Mouse (Mus musculus) lung, postnatal 0 days (tissue): ENCODE data around the gene Mctp2. TPM values are rescaled to one million over a fixed set of nuclear protein-coding genes. Genes with fewer than 3 reads are reported as not detected.

Source experiments
- ATAC-seq: fragments of 200-750 bp; cut with Nextera tagmentation; 2 replicates; pipeline ENCODE4 v1.8.0; 2017; ENCODE audit warnings: moderate library complexity
- DNase-seq: peaks from one replicate; pipeline ENCODE4 v3.0.0-alpha.2; 2016; ENCODE audit warnings: low spot score
- H3K27ac ChIP-seq: fragments of 300-500 bp; sonication (generic); 2 replicates; pipeline ENCODE4 v1.5.1; 2014; ENCODE audit warnings: antibody characterized with exemption, mild to moderate bottlenecking, low read length, mixed read lengths
- H3K27me3 ChIP-seq: fragments of 300-500 bp; sonication (generic); replicated peaks from 2 replicates; pipeline ENCODE4 v1.6.1; 2014; ENCODE audit warnings: low read length, mixed read lengths; ENCODE audit not compliant: insufficient read depth
- H3K36me3 ChIP-seq: fragments of 300-500 bp; sonication (generic); 2 replicates; pipeline ENCODE4 v1.6.1; 2014; ENCODE audit warnings: low read length, mixed read lengths; ENCODE audit not compliant: insufficient read depth
- H3K4me1 ChIP-seq: fragments of 300-500 bp; sonication (generic); 2 replicates; pipeline ENCODE4 v1.6.1; 2014; ENCODE audit warnings: antibody characterized with exemption, low read depth, low read length, mixed read lengths; ENCODE audit not compliant: insufficient read depth
- H3K4me2 ChIP-seq: fragments of 300-500 bp; sonication (generic); replicated peaks from 2 replicates; pipeline ENCODE4 v1.6.1; 2014; ENCODE audit warnings: low read depth, mild to moderate bottlenecking, low read length, moderate library complexity, mixed read lengths
- H3K4me3 ChIP-seq: fragments of 300-500 bp; sonication (generic); 2 replicates; pipeline ENCODE4 v1.5.1; 2014; ENCODE audit warnings: low read depth, low read length
- H3K9ac ChIP-seq: fragments of 300-500 bp; sonication (generic); replicated peaks from 2 replicates; pipeline ENCODE4 v1.6.1; 2014; ENCODE audit warnings: low read depth, mild to moderate bottlenecking
- H3K9me3 ChIP-seq: fragments of 300-500 bp; sonication (generic); 2 replicates; pipeline ENCODE4 v1.6.1; 2016; ENCODE audit warnings: low read length, mixed read lengths
- CTCF ChIP-seq: IDR thresholded peaks from 2 replicates; pipeline ENCODE4 v1.5.1; 2016; ENCODE audit warnings: antibody characterized with exemption, mild to moderate bottlenecking
- EP300 ChIP-seq: IDR thresholded peaks from 2 replicates; pipeline ENCODE4 v1.6.1; 2016; ENCODE audit warnings: antibody characterized with exemption, mild to moderate bottlenecking, control low read depth
- WGBS: fragments of 180-500 bp; shearing (Covaris S2); extraction: QIAGEN DNeasy Blood & Tissue Kit; methylation state at CpG from one replicate; pipeline ENCODE4 v1.1.7; 2014; 5-methylcytosine and 5-hydroxymethylcytosine counted together
- polyA plus RNA-seq: library from polyadenylated mRNA; unstranded; fragments of >200 nt; fragmentation: Nextera tagmentation; extraction: Ambion mirVana; gene quantifications from 2 replicates; pipeline ENCODE4 v1.2.1, GENCODE M21; 2015

Gene Mctp2
- polyA plus RNA-seq, 1 experiment from 2014 or later = 3.2 TPM

DNA sequence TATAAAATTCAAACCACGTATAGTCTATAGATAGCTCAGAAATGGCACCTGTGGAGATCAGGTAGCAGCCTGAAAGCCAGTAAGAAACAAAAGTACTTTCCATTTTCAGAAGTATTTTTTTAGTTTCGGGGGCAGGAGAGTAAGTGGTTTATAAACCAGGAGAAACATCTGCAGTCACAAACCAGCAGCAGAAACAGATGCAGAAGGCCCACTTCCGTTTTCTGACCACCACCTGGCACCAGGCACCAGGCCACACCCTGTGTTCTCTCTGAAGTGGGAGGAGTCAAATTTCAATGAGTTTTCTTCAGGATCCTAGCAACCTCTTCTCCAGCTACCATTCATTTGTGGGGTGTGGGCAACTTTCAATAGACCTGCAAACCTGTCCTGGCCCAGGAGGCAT is 25.7 kb downstream of the Mctp2 start:
- H3K9me3 ChIP-seq = no peaks in the 10 kb centered on the region
- ATAC-seq (no peak), DNase-seq (no peak)
- H3K36me3 ChIP-seq = no peaks in the 10 kb centered on the region
- no peak overlapping the region for H3K4me3 ChIP-seq
- WGBS = 57% methylated on average over 3 of the region's 3 CpGs
- H3K9ac ChIP-seq = no peak overlapping the region
- no peaks in the 10 kb centered on the region for H3K4me1 ChIP-seq
- TF ChIP-seq CTCF (no peak), EP300 (no peak)
- H3K27ac ChIP-seq = no peak overlapping the region
- no peaks in the 10 kb centered on the region for H3K27me3 ChIP-seq
- no peak overlapping the region for H3K4me2 ChIP-seq

DNA sequence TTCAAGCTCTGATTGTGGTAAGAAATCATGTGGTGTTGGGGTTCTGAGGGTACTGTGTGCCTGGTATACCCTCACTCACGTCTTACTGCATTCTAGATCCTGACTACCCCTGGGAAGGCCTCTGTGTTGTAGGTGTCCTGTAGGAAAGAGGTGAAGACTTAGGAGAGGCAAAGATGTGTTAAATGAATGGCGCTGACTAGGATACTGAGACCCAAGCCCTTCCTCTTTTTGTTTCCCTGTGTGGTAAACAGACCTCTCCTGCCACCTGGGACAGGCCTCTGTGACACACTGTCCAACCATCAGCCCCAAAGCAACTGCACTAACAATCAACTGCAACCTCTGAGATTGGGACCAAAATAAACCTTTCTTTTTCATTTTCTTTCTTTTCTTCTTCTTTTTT is 28.0 kb downstream of the Mctp2 start:
- TF ChIP-seq EP300 (no peak), CTCF (no peak)
- H3K4me3 ChIP-seq = no peak overlapping the region
- H3K9me3 ChIP-seq = no peaks in the 10 kb centered on the region
- H3K4me2 ChIP-seq = no peak overlapping the region
- H3K36me3 ChIP-seq = no peaks in the 10 kb centered on the region
- ATAC-seq = no peak
- H3K27me3 ChIP-seq = no peaks in the 10 kb centered on the region
- H3K27ac ChIP-seq = no peak overlapping the region
- no peak for DNase-seq
- 85% methylated on average over 2 of the region's 2 CpGs for WGBS
- no peaks in the 10 kb centered on the region for H3K4me1 ChIP-seq
- no peak overlapping the region for H3K9ac ChIP-seq

DNA sequence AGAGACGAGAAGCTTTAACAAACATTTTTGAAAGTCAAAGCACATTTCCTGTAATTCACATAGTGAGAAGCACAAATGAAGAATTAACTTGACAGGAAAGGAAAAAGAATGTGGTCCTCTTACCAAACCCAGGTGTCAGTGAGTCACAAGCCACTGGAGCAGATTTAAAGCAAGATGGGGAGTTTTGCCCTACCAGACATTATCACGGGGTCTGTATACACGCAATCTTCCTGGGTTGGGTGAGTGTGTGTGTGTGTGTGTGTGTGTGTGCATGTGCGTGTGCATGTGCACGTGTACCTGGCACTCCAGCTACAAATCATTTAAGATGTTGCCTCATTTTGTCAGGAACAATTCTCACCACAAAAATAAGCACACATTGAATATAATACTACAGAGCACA is 30.9 kb downstream of the Mctp2 start:
- H3K4me2 ChIP-seq = no peak overlapping the region
- H3K36me3 ChIP-seq = no peaks in the 10 kb centered on the region
- TF ChIP-seq CTCF = no peak
- TF ChIP-seq EP300 = no peak
- H3K9me3 ChIP-seq = no peaks in the 10 kb centered on the region
- no peaks in the 10 kb centered on the region for H3K4me1 ChIP-seq
- H3K27me3 ChIP-seq = no peaks in the 10 kb centered on the region
- no peak for DNase-seq
- H3K4me3 ChIP-seq = no peak overlapping the region
- H3K9ac ChIP-seq = no peak overlapping the region
- WGBS = 72% methylated on average over 5 of the region's 5 CpGs
- H3K27ac ChIP-seq = no peak overlapping the region
- ATAC-seq = no peak

DNA sequence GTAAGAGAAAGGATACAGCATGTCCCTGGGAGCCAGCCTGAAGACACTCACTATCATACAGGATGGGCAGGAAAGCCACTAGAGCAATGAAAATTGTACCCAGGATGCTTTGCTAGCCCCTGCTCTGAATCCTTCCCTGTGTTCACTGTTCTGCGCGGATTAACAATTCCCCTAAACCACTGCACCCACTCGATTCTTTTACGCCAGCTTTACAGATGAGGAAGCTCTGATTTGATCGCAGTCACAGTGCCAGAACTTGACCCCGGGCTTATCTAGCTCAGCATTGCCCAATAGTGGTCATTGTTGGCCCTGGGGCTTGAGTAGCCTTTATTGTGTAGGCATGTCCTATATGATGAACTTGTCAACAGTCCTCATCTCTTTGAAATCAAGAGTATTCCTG is 34.9 kb downstream of the Mctp2 start:
- H3K9ac ChIP-seq = no peak overlapping the region
- no peaks in the 10 kb centered on the region for H3K4me1 ChIP-seq
- H3K4me3 ChIP-seq = no peak overlapping the region
- WGBS = 83% methylated on average over 6 of the region's 6 CpGs
- H3K9me3 ChIP-seq = no peaks in the 10 kb centered on the region
- no peak for ATAC-seq
- H3K27me3 ChIP-seq = no peaks in the 10 kb centered on the region
- H3K27ac ChIP-seq = no peak overlapping the region
- no peaks in the 10 kb centered on the region for H3K36me3 ChIP-seq
- TF ChIP-seq CTCF = no peak
- TF ChIP-seq EP300 = no peak
- no peak overlapping the region for H3K4me2 ChIP-seq
- no peak for DNase-seq

DNA sequence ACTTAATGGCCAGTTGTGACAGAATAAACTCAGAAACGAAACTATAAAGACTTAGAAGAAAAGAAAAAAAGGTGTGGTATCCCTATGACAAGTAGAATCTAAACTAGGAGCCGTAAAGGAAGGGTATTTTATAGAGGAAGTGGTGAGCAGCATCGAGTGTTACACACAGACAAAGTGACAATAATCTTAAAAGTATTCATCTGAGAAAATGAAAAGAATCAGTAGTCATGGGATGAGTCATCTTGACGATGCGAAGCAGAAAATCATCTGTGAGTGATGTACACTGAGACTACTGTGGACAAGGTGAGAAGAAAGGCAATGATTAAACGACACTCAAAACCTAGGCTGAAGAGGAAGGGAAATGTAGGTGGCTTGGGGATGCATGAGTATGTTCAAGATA is 36.4 kb downstream of the Mctp2 start:
- TF ChIP-seq EP300 = no peak
- TF ChIP-seq CTCF = no peak
- DNase-seq (no peak), ATAC-seq (no peak)
- H3K27me3 ChIP-seq = no peaks in the 10 kb centered on the region
- H3K9me3 ChIP-seq = no peaks in the 10 kb centered on the region
- H3K4me1 ChIP-seq = no peaks in the 10 kb centered on the region
- no peak overlapping the region for H3K27ac ChIP-seq
- no peak overlapping the region for H3K4me2 ChIP-seq
- no peak overlapping the region for H3K4me3 ChIP-seq
- 68% methylated on average over 6 of the region's 6 CpGs for WGBS
- no peak overlapping the region for H3K9ac ChIP-seq
- H3K36me3 ChIP-seq = no peaks in the 10 kb centered on the region

DNA sequence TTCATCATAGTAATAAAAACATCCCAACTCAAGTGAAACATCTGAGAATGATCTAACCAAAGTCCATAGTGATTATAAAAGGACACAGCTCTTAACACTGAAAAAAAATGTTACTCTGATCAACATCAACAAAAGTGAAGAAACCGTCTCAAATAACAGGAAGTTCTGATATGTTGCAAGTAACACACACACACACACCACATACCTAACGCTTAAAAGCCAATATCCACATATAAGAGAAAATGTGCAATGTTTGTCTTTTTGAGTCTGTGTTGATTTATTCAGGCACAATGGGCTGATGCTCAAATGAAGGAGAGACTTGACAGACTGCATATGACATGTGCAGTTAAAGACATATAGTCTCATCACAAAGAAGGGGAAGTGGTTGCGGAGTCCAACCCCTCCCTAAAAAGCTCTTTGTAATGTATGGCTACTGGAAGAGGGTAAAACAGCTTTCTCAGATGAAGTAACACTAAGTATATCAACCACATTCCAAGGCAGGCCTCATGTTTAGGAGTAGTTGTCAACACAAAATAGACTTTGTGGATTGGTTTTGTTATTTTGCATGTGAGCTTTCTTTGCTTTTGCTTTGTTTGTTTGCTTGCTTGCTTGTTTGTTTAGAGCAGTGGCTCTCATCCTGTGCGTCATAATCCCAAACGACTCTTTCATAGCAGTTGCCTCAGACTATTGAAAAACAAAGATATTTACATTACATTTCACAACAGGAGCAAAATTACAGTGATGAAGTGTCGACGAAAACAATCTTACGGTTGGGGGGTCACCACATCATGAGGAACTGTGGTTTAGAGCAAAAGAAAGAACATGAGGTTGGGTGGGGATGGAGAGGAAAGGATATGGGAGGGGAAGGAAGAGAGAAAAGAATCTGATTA is 45.4 kb downstream of the Mctp2 start:
- peak; percentile 82 for ATAC-seq
- Histone ChIP-seq H3K36me3 (no peaks in the 10 kb centered on the region), H3K9ac (no peak overlapping the region)

More for the DNA sequence above, 45.4 kb downstream of the Mctp2 start:
- Histone ChIP-seq H3K4me1 (no peaks in the 10 kb centered on the region), H3K27me3 (no peaks in the 10 kb centered on the region), H3K27ac (peak overlapping the region; percentile 43), H3K4me3 (no peak overlapping the region), H3K4me2 (no peak overlapping the region), H3K9me3 (no peaks in the 10 kb centered on the region)
- TF ChIP-seq EP300 (peak; percentile 70), CTCF (no peak)
- WGBS = 51% methylated on average over 8 of the region's 8 CpGs
- peak; percentile 88 for DNase-seq
